ENCODE assay signal across 21 mouse cellular contexts in the genomic region with DNA sequence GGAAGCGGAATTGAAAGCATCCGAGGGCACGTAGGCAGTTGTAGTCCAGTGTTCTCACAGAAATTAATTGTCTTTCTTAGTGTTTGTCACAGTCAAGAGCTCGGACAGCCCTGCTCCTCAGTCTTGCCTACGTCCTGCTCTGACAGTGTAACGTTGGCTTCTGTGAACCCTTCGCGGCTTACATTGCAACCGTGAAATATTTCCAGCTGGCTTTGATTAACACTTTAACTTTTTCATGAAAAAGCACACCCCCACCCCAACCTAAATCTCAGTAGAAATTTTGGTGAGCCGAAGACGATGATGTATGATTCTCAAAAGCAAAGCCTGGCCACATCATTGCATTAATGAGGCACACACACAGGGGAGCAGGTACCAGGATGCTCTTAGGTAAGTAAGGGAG.
"Had no signal": no experiment of that assay in that cellular context is flagged by ENCODE, and none has a peak within 500 bp of the region (broad histone marks: within the 10 kb centered on the region; RNA-seq: fewer than 3 reads in every experiment).

No protein-coding gene starts in this region.

- H3K27ac ChIP-seq: layer of hippocampus, adult 2 months; left cerebral cortex, adult 2 months; limb, embryonic 12.5 days; liver, embryonic 14.5 days; macrophage; midbrain, embryonic 12.5 days; midbrain, embryonic 15.5 days; neural tube, embryonic 13.5 days; stomach, embryonic 15.5 days had no signal

- H3K9ac ChIP-seq: limb, embryonic 12.5 days; liver, embryonic 14.5 days; liver, postnatal 0 days; lung, embryonic 14.5 days; midbrain, embryonic 12.5 days; midbrain, embryonic 15.5 days; neural tube, embryonic 13.5 days; stomach, embryonic 15.5 days had no signal

- H3K4me1 ChIP-seq: midbrain, embryonic 12.5 days; midbrain, embryonic 15.5 days; neural tube, embryonic 13.5 days had no signal

- H3K4me3 ChIP-seq: layer of hippocampus, adult 2 months; left cerebral cortex, adult 2 months; limb, embryonic 12.5 days; midbrain, embryonic 12.5 days; midbrain, embryonic 15.5 days; neural tube, embryonic 13.5 days; stomach, embryonic 15.5 days had no signal

- DNase-seq: kidney, adult 18-20 months; kidney, adult 9 months; kidney, postnatal 14 days; layer of hippocampus, adult 9-11 months; layer of hippocampus, postnatal 36 days; liver, postnatal 0 days; lung, embryonic 14.5 days; retina, postnatal 1 day; right cerebral cortex, postnatal 25 days; spleen, adult 18-20 months; thymus, postnatal 25 days had no signal

- H3K36me3 ChIP-seq: midbrain, embryonic 12.5 days; midbrain, embryonic 15.5 days had no signal

- H3K4me2 ChIP-seq: limb, embryonic 12.5 days; lung, embryonic 14.5 days; midbrain, embryonic 12.5 days; midbrain, embryonic 15.5 days; neural tube, embryonic 13.5 days; stomach, embryonic 15.5 days had no signal

- H3K27me3 ChIP-seq: limb, embryonic 12.5 days; midbrain, embryonic 12.5 days; midbrain, embryonic 15.5 days; neural tube, embryonic 13.5 days; stomach, embryonic 15.5 days had no signal

- ATAC-seq: liver, postnatal 0 days; lung, postnatal 0 days; midbrain, embryonic 15.5 days had no signal

- H3K9me3 ChIP-seq: limb, embryonic 12.5 days; midbrain, embryonic 12.5 days; midbrain, embryonic 15.5 days; neural tube, embryonic 13.5 days; stomach, embryonic 15.5 days had no signal
